Mouse (Mus musculus): Measurements from ENCODE around the gene Pomt1. TPM values are rescaled to one million over a fixed set of nuclear protein-coding genes. Genes with fewer than 3 reads are reported as not detected.

The Pomt1 gene
- polyA plus RNA-seq, 1 experiment = 21.8 TPM

GRCm38 (mm10) chr2:32242986-32243385, 6.6 kb downstream of the Pomt1 start:
- Histone ChIP-seq H3K4me1 (ENCODE audit: control insufficient read depth, insufficient read depth, low read length) (peaks cover 6% of the 10 kb centered on the region), H3K4me3 (replicated peaks; ENCODE audit: extremely low read depth, low read depth, low read length) (no peak overlapping the region)
- TF ChIP-seq CTCF (IDR thresholded peaks at IDR 0.05; ENCODE audit: insufficient read depth, low read length) (no peak), POLR2A (IDR thresholded peaks at IDR 0.05; ENCODE audit: borderline replicate concordance, extremely low read depth, low read depth, low read length) (no peak)
- WGBS = 85% methylated on average over 4 of the region's 4 CpGs
- DNase-seq = no peak

GRCm38 (mm10) chr2:32246741-32247140, 10.4 kb downstream of the Pomt1 start:
- Histone ChIP-seq H3K4me3 (replicated peaks; ENCODE audit: extremely low read depth, low read depth, low read length) (no peak overlapping the region), H3K4me1 (ENCODE audit: control insufficient read depth, insufficient read depth, low read length) (peaks cover 6% of the 10 kb centered on the region)
- DNase-seq = no peak
- WGBS = 54% methylated on average over 4 of the region's 4 CpGs
- TF ChIP-seq POLR2A (IDR thresholded peaks at IDR 0.05; ENCODE audit: borderline replicate concordance, extremely low read depth, low read depth, low read length) (no peak), CTCF (IDR thresholded peaks at IDR 0.05; ENCODE audit: insufficient read depth, low read length) (no peak)

DNA sequence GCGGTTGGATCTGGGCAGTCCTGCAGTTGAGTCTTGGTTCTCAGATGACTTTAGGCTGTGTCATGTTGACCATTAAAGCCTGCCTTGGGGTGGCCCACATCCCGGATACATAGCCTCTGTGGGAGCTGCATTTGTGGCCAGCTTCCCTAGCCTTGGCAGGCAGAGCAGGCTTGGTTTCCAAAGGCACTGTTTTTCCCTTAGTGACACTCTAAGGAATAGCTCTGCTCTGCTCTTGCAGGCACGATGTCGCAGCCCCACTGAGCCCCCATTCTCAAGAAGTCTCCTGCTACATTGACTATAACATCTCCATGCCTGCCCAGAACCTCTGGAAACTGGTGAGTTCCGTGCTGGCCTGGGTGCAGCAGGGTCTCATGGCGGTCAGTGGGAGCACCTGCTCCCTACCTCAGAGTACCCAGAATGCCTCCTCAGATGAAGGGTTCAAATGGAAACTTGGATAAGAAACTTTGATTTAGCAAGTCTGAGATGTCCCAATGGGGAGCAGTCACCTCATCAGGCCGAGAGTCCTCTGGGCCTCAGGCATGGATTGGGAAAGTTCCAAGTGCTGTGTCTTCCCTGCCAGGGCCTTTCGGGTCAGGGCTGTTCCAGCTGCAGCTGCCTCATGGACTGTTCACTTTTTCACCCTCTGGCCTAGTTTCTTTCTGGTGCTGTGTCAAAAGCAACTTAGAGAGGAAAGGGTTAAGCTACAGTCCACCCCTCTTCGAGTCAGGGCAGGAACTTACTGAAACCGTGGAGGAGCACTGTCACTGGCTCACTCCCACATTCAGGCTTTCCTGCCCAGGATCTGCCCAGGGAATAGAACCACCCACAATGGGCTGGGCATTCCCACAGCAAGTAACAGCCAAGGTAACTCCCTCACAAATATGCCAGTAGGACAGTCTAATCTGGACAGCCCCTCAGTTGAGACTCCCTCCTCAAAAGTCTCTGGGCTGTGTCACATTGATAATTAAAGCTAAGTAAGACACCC, 12.3 kb downstream of the Pomt1 start:
- no peak overlapping the region for H3K4me3 ChIP-seq (replicated peaks; ENCODE audit: extremely low read depth, low read depth, low read length)
- TF ChIP-seq CTCF (IDR thresholded peaks at IDR 0.05; ENCODE audit: insufficient read depth, low read length) = no peak
- TF ChIP-seq POLR2A (IDR thresholded peaks at IDR 0.05; ENCODE audit: borderline replicate concordance, extremely low read depth, low read depth, low read length) = no peak
- WGBS = 70% methylated on average over 10 of the region's 10 CpGs
- peaks cover 6% of the 10 kb centered on the region for H3K4me1 ChIP-seq (ENCODE audit: control insufficient read depth, insufficient read depth, low read length)
- no peak for DNase-seq

GRCm38 (mm10) chr2:32251791-32252527, 15.6 kb downstream of the Pomt1 start:
- Histone ChIP-seq H3K4me3 (replicated peaks; ENCODE audit: extremely low read depth, low read depth, low read length) (no peak overlapping the region), H3K4me1 (ENCODE audit: control insufficient read depth, insufficient read depth, low read length) (peaks cover 4% of the 10 kb centered on the region)
- TF ChIP-seq CTCF (IDR thresholded peaks at IDR 0.05; ENCODE audit: insufficient read depth, low read length) (no peak), POLR2A (IDR thresholded peaks at IDR 0.05; ENCODE audit: borderline replicate concordance, extremely low read depth, low read depth, low read length) (no peak)
- WGBS = 63% methylated on average over 12 of the region's 12 CpGs
- DNase-seq = no peak

- Histone ChIP-seq H3K4me3 (replicated peaks; ENCODE audit: extremely low read depth, low read depth, low read length) (no peak overlapping the region), H3K4me1 (ENCODE audit: control insufficient read depth, insufficient read depth, low read length) (no peaks in the 10 kb centered on the region; the same call in 1 of the 2 replicates)
- 69% methylated on average over 5 of the region's 5 CpGs for WGBS
- DNase-seq = no peak
- TF ChIP-seq POLR2A (IDR thresholded peaks at IDR 0.05; ENCODE audit: borderline replicate concordance, extremely low read depth, low read depth, low read length) = no peak
- no peak for TF ChIP-seq CTCF (IDR thresholded peaks at IDR 0.05; ENCODE audit: insufficient read depth, low read length)
These were observed 16.3 kb downstream of the Pomt1 start for GRCm38 (mm10) chr2:32252658-32253057.

DNA sequence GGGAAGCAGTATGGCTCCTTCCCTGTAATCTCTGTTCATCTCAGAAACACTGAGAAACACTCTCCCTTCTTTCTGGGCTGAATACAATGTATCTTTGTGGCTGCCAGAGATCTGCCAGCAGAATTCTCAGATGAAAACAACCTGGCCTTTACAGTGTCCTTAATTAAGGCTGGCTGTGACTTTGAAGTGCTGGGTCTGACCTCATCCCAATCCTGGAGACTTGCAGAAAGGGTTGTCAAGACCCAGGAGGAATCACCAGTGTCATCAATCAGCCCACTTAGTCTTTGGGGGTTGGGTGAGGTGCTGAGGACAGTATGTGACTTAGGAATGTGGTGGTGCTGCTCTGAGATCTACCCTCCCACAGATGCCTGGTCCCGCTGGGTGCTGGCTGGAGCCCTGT, 17.0 kb downstream of the Pomt1 start:
- H3K4me1 ChIP-seq (ENCODE audit: control insufficient read depth, insufficient read depth, low read length) = no peaks in the 10 kb centered on the region
- WGBS = 70% methylated on average over 1 of the region's 1 CpGs
- no peak for TF ChIP-seq POLR2A (IDR thresholded peaks at IDR 0.05; ENCODE audit: borderline replicate concordance, extremely low read depth, low read depth, low read length)
- no peak for TF ChIP-seq CTCF (IDR thresholded peaks at IDR 0.05; ENCODE audit: insufficient read depth, low read length)
- no peak for DNase-seq
- H3K4me3 ChIP-seq (replicated peaks; ENCODE audit: extremely low read depth, low read depth, low read length) = no peak overlapping the region

DNA sequence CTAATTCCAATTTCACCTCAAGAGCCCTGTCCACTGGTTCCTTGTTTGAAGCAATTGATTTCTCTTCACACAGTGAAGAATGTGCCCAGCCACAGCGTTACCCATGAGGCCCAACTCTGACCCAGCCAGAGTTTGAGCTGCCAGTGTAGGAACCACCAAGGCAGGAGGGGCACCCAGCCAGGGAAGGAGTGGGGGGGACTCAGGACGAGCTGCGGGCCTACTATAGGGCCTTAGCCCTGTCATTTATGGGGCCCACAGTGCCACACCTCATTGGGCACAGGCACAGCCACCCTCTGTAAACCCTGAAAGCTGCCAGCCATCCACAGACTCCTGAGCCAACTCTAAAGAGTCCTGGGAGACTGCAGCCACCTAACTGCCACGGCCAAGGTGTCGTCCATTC, 18.2 kb downstream of the Pomt1 start:
- WGBS = 75% methylated on average over 5 of the region's 5 CpGs
- Histone ChIP-seq H3K4me3 (replicated peaks; ENCODE audit: extremely low read depth, low read depth, low read length) (no peak overlapping the region), H3K4me1 (ENCODE audit: control insufficient read depth, insufficient read depth, low read length) (no peaks in the 10 kb centered on the region; the same call in 1 of the 2 replicates)
- DNase-seq = no peak
- TF ChIP-seq POLR2A (IDR thresholded peaks at IDR 0.05; ENCODE audit: borderline replicate concordance, extremely low read depth, low read depth, low read length) (no peak), CTCF (IDR thresholded peaks at IDR 0.05; ENCODE audit: insufficient read depth, low read length) (no peak)

- no peak overlapping the region for H3K4me3 ChIP-seq (replicated peaks; ENCODE audit: extremely low read depth, low read depth, low read length)
- H3K4me1 ChIP-seq (ENCODE audit: control insufficient read depth, insufficient read depth, low read length) = no peaks in the 10 kb centered on the region; the same call in 1 of the 2 replicates
- WGBS = 87% methylated on average over 11 of the region's 11 CpGs
- no peak for TF ChIP-seq POLR2A (IDR thresholded peaks at IDR 0.05; ENCODE audit: borderline replicate concordance, extremely low read depth, low read depth, low read length)
- no peak for DNase-seq
These were observed 19.9 kb downstream of the Pomt1 start for GRCm38 (mm10) chr2:32256273-32256672.

GRCm38 (mm10) chr2:32258887-32259533, 22.6 kb downstream of the Pomt1 start:
- no peak for DNase-seq
- Histone ChIP-seq H3K4me1 (ENCODE audit: control insufficient read depth, insufficient read depth, low read length) (no peaks in the 10 kb centered on the region; the same call in 1 of the 2 replicates), H3K4me3 (replicated peaks; ENCODE audit: extremely low read depth, low read depth, low read length) (peak overlapping the region; percentile 51)
- 42% methylated on average over 6 of the region's 6 CpGs for WGBS
- TF ChIP-seq CTCF (IDR thresholded peaks at IDR 0.05; ENCODE audit: insufficient read depth, low read length) (no peak), POLR2A (IDR thresholded peaks at IDR 0.05; ENCODE audit: borderline replicate concordance, extremely low read depth, low read depth, low read length) (no peak)
